Mouse (Mus musculus): ENCODE data around the gene Pax7.

DNA sequence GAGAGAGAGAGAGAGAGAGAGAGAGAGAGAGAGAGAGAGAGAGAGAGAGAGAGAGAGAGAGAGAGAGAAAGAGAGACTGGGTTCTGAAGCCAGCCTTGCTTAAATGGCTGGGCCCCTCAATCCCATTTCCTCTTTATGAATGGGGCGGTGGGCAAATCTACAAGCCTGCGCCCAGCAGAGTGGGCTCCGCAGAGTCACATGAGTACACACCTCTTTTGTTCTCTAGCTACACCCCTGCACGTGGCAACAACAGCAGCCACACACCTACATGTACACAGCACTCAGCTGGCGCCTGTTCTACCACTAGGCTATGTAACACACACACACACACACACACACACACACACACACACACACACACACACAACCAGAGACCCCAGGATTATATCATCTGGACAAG, 21.9 kb downstream of the Pax7 start:
- TF ChIP-seq GATA1 (IDR thresholded peaks at IDR 0.05; ENCODE audit: low read length) (no peak), TAL1 (IDR thresholded peaks at IDR 0.05; ENCODE audit: low read length) (no peak)

Measured in erythroblast, embryonic 14.5 days (primary cell).